Mouse (Mus musculus) small intestine, adult 2 months (tissue): ENCODE results near the gene Rtl8c. TPM values are rescaled to one million over a fixed set of nuclear protein-coding genes. Genes with fewer than 3 reads are reported as not detected.
A peak's percentile ranks its signal among the peaks of the same experiment; 100 is the strongest.
"Not testable (repeated sequence)": the region's sequence is repeated elsewhere in the genome, so short reads cannot be mapped to it uniquely, and the experiment has no call there.

Experiments
- H3K27ac ChIP-seq: fragments of 200-500 bp; 2 replicates; pipeline ENCODE4 v1.5.1; 2012; ENCODE audit warnings: low read depth, low read length, control low read depth, inconsistent platforms; ENCODE audit not compliant: insufficient read depth
- H3K27me3 ChIP-seq: fragments of 200-500 bp; 2 replicates; pipeline ENCODE4 v1.6.1; 2012; ENCODE audit warnings: mild to moderate bottlenecking, moderate library complexity, low read length, inconsistent platforms; ENCODE audit not compliant: control insufficient read depth, insufficient read depth
- H3K36me3 ChIP-seq: fragments of 200-500 bp; 2 replicates; pipeline ENCODE4 v1.6.1; 2012; ENCODE audit warnings: mild to moderate bottlenecking, low read length, control low read depth, inconsistent platforms; ENCODE audit not compliant: control insufficient read depth, insufficient read depth
- H3K4me1 ChIP-seq: fragments of 200-500 bp; 2 replicates; pipeline ENCODE4 v1.6.1; 2012; ENCODE audit warnings: low read length, inconsistent platforms, mixed read lengths; ENCODE audit not compliant: control insufficient read depth, insufficient read depth, insufficient read length
- H3K4me3 ChIP-seq: fragments of 200-500 bp; 2 replicates; pipeline ENCODE4 v1.5.1; 2012; ENCODE audit warnings: low read depth, mild to moderate bottlenecking, control low read depth, inconsistent platforms, low read length, moderate library complexity
- CTCF ChIP-seq: fragments of 200-500 bp; IDR thresholded peaks from 2 replicates; pipeline ENCODE4 v1.5.1; 2012; ENCODE audit warnings: low read depth, mild to moderate bottlenecking, control low read depth, inconsistent platforms, low read length, moderate library complexity, mixed read lengths; ENCODE audit not compliant: insufficient replicate concordance, insufficient read length; ENCODE audit errors: extremely low read depth
- POLR2A ChIP-seq: fragments of 200-500 bp; IDR thresholded peaks from 2 replicates; pipeline ENCODE4 v1.6.1; 2012; ENCODE audit warnings: low read depth, mild to moderate bottlenecking, control low read depth, inconsistent platforms, low read length, moderate library complexity
- WGBS: fragments of 180-500 bp; shearing (Covaris S2); methylation state at CpG from one replicate; pipeline ENCODE4 v1.1.7; 2018; 5-methylcytosine and 5-hydroxymethylcytosine counted together
- polyA plus RNA-seq: library from polyadenylated mRNA; depleted of rRNA; stranded (reverse); fragments of >200 nt; gene quantifications from 2 replicates; pipeline ENCODE4 v1.2.3, GENCODE M21; 2012; rRNA removed

The Rtl8c gene
- 4.2 and 5.9 TPM in 2 replicates for polyA plus RNA-seq

DNA sequence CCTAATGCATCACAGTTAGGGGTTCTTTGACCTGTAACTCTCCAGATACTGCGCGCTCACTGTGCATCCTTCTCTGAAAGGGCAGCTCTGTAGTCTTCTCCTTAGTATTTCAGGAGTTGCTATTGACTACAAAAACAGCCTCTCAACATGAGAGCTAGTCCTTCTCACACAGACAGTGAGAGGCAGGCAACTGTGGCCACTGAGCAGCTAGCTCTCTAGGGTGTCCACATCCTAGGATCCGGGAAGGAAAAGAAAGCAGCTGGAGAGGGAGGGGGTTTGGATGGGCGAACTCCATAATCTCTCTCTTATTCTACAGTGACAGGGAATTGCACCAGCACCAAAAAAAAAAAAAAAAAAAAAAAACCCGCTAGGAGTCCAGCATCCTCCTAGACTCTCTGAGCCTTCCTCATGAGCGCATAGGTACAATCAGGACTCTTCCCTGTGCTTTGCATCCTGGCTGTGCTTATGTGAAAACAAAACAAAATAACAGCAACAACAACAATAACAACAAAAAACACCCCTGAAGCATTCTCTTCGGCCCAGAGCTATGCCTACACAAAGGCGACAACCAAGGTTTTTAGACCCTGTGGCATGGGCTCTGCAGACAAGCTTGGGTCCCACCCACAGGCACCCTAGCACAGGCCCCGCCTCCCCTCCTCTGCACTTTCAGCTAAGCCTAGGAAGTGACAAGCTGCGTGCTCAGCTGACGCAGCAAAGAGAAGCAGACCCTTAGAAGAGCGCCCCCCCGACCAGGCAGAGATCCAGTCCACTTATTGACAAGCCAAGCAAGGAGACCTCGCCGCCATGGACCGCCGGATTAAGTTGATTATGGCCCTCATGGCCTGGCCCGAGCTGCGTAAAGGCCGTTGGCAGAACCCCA lies at the start of gene Rtl8c:
Gene Rtl8c (plus strand): TSS at position 791 of the 880 bp plus-strand sequence.
- no peak for TF ChIP-seq CTCF
- no peak for TF ChIP-seq POLR2A
- Histone ChIP-seq H3K27me3 (no peaks in the 10 kb centered on the region), H3K4me3 (peak within 1 kb of the TSS; percentile 75), H3K4me1 (no peaks in the 10 kb centered on the region), H3K36me3 (no peaks in the 10 kb centered on the region), H3K27ac (no peak within 1 kb of the TSS)
- WGBS, result 26% methylated on average over 20 of the region's 20 CpGs

DNA sequence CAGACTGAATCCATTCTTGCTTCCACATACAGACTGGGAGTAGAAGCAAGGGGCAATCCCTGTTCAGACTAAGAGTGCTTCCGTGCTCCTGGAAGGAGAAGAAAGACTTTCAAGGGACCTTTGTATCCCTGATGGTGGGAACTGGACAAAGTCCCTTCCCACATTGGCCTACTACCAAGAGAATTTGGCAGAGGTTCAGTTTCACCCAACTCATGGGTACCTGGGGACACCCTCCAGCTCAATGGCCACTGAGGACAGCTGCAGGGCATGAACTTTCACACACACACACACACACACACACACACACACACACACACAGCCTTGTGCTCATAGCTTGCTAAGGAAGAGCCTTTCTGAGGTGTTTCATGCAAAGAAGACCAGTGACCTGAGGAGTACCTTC lies 28.5 kb upstream of the Rtl8c start:
- 40% methylated on average over 1 of the region's 1 CpGs for WGBS
- Histone ChIP-seq H3K36me3 (no peaks in the 10 kb centered on the region), H3K4me3 (no peak overlapping the region), H3K27ac (no peak overlapping the region), H3K27me3 (no peaks in the 10 kb centered on the region), H3K4me1 (peaks cover 5% of the 10 kb centered on the region; the same call in 1 of the 2 replicates)
- TF ChIP-seq POLR2A (no peak), CTCF (no peak)

GRCm38 (mm10) chrX:53581407-53581806 lies 26.4 kb upstream of the Rtl8c start:
- WGBS, result 13% methylated on average over 2 of the region's 4 CpGs
- H3K36me3 ChIP-seq, H3K4me1 ChIP-seq, H3K27ac ChIP-seq, H3K27me3 ChIP-seq, H3K4me3 ChIP-seq: not testable (repeated sequence)

- H3K4me3 ChIP-seq, H3K36me3 ChIP-seq, H3K4me1 ChIP-seq, H3K27me3 ChIP-seq, H3K27ac ChIP-seq: not testable (repeated sequence)
- WGBS, result 64% methylated on average over 1 of the region's 4 CpGs
Measured at GRCm38 (mm10) chrX:53583404-53583803, 24.4 kb upstream of the Rtl8c start.

DNA sequence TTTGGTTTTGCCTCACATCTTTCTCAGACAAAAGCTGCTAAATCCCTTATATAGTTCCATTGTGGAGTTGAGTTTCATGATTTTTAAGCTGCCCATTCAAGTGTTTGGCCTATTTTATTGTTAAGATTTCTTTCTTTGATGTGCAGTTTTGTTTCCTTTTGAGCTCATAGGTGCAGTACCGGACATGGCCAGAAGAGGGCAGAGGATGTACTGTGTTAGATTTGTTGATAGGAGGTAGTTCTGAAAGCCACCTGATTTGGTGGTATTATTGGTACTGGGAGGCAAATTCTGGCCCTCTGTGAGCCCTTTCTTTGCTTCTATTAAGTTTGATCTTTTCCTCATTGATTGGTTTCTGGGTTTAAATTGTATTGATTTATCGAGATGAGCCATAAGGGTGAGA lies 7.8 kb upstream of the Rtl8c start:
- not testable (repeated sequence) for H3K4me3 ChIP-seq, H3K27ac ChIP-seq, H3K36me3 ChIP-seq, H3K27me3 ChIP-seq, H3K4me1 ChIP-seq
- WGBS, result 31% methylated on average over 2 of the region's 2 CpGs

GRCm38 (mm10) chrX:53606176-53606575 lies 1.7 kb upstream of the Rtl8c start:
- H3K27me3 ChIP-seq, result not testable (repeated sequence)

GRCm38 (mm10) chrX:53608122-53608813 lies 436 bp downstream of the Rtl8c start:
- WGBS, result 30% methylated on average over 17 of the region's 18 CpGs
- Histone ChIP-seq H3K36me3 (no peaks in the 10 kb centered on the region), H3K4me1 (no peaks in the 10 kb centered on the region), H3K4me3 (peak overlapping the region; percentile 75), H3K27ac (no peak overlapping the region), H3K27me3 (no peaks in the 10 kb centered on the region)
- no peak for TF ChIP-seq CTCF
- no peak for TF ChIP-seq POLR2A

More at GRCm38 (mm10) chrX:53606176-53606575, 1.7 kb upstream of the Rtl8c start:
- H3K36me3 ChIP-seq, H3K4me1 ChIP-seq, H3K27ac ChIP-seq, H3K4me3 ChIP-seq: not testable (repeated sequence)
- WGBS, result 29% methylated on average over 1 of the region's 1 CpGs

DNA sequence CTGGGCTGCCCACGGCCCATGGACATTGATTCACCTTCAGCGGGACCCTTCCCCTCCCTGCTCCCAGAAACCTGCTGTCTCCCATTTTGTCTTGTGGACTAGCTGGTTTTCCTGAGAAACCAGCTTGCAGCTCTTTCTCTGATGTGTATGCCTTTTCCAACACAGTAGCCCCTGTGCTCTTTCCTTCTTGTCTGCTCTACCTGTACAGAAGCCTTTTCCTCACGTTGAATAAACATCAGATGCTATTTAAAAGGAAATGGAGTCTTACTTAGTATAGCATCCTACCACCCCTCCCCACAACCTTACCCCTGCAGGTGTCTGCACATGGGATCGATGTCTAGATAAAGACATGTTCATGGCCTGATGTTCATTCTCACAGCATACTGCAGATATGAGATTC lies 1.0 kb downstream of the Rtl8c start, which contains the start of gene Gm14597:
Gene Gm14597 (minus strand): TSS at position 101 of the 400 bp plus-strand sequence.
- H3K4me1 ChIP-seq, H3K27ac ChIP-seq, H3K36me3 ChIP-seq, H3K27me3 ChIP-seq: not testable (repeated sequence)
- WGBS, result 80% methylated on average over 3 of the region's 4 CpGs
- H3K4me3 ChIP-seq, result peak within 1 kb of the TSS; percentile 75
